Mouse (Mus musculus) CH12.LX (cell line): ENCODE data around the gene Ssr1. TPM values are rescaled to one million over a fixed set of nuclear protein-coding genes. Genes with fewer than 3 reads are reported as not detected.

Source experiments
- DNase-seq: peaks from one replicate; pipeline ENCODE4 v3.0.0-alpha.2; 2013; ENCODE audit errors: extremely low read depth
- H3K27ac ChIP-seq: 2 replicates; pipeline ENCODE4 v1.5.1; 2012; ENCODE audit warnings: low read depth, mild to moderate bottlenecking, control low read depth, moderate library complexity; ENCODE audit not compliant: insufficient read depth
- H3K27me3 ChIP-seq: replicated peaks from 2 replicates; pipeline ENCODE3; 2012; ENCODE audit warnings: inconsistent platforms
- H3K36me3 ChIP-seq, 2 experiments: replicated peaks in 1 of 2; 2 replicates each; pipeline versions ENCODE3 to v1.6.1; 2012; ENCODE audit warnings: inconsistent platforms in 1 of 2, low read length in 1 of 2, mild to moderate bottlenecking in 1 of 2, mixed read lengths in 1 of 2, moderate library complexity in 1 of 2; ENCODE audit not compliant: control insufficient read depth in 1 of 2, insufficient read depth in 1 of 2
- H3K4me1 ChIP-seq, 2 experiments: 2 replicates each; pipeline ENCODE4 v1.6.1; 2012; ENCODE audit warnings: inconsistent platforms in 1 of 2, moderate library complexity in 1 of 2; ENCODE audit not compliant: insufficient read depth in 2 of 2, control insufficient read depth in 1 of 2
- H3K4me2 ChIP-seq: 2 replicates; pipeline ENCODE4 v1.6.1; 2012; ENCODE audit warnings: low read depth, mild to moderate bottlenecking, control low read depth; ENCODE audit not compliant: poor library complexity, insufficient read depth, severe bottlenecking
- H3K4me3 ChIP-seq, 3 experiments: fragments of 150-350 bp in 1 of 3; sonication (generic) in 1 of 3; replicated peaks in 1 of 3; 2 replicates each; pipeline versions ENCODE3 to v1.5.1; 2011 to 2012; ENCODE audit warnings: low read depth in 2 of 3, low read length in 2 of 3, mild to moderate bottlenecking in 2 of 3, moderate library complexity in 2 of 3, control low read depth in 1 of 3, improper control_type of control experiment in 1 of 3, inconsistent platforms in 1 of 3, mixed read lengths in 1 of 3; ENCODE audit not compliant: poor library complexity in 1 of 3
- H3K79me2 ChIP-seq: replicated peaks from 2 replicates; pipeline ENCODE4 v1.6.1; 2012; ENCODE audit warnings: mild to moderate bottlenecking, moderate library complexity; ENCODE audit not compliant: control insufficient read depth, poor library complexity, insufficient read depth, severe bottlenecking; ENCODE audit errors: extremely low read depth
- H3K9ac ChIP-seq: 2 replicates; pipeline ENCODE4 v1.6.1; 2012; ENCODE audit warnings: low read depth, mild to moderate bottlenecking, control low read depth, moderate library complexity; ENCODE audit not compliant: insufficient read depth
- H3K9me3 ChIP-seq: replicated peaks from 2 replicates; pipeline ENCODE3; 2012; ENCODE audit warnings: low read length, inconsistent platforms, mixed read lengths
- BHLHE40 ChIP-seq: IDR thresholded peaks from 2 replicates; pipeline ENCODE4 v1.6.1; 2011; ENCODE audit warnings: mild to moderate bottlenecking, low read depth, low read length, improper control_type of control experiment
- CHD2 ChIP-seq: IDR thresholded peaks from 2 replicates; pipeline ENCODE4 v1.6.1; 2011; ENCODE audit warnings: low read length, improper control_type of control experiment
- E2F4 ChIP-seq: IDR thresholded peaks from 2 replicates; pipeline ENCODE4 v1.6.1; 2011; ENCODE audit warnings: low read depth, low read length, improper control_type of control experiment; ENCODE audit not compliant: insufficient replicate concordance
- ELF1 ChIP-seq: IDR thresholded peaks from 2 replicates; pipeline ENCODE4 v1.6.1; 2014; ENCODE audit warnings: low read depth, mild to moderate bottlenecking, inconsistent platforms, low read length, improper control_type of control experiment
- EP300 ChIP-seq: IDR thresholded peaks from 2 replicates; pipeline ENCODE4 v1.6.1; 2011; ENCODE audit warnings: low read length, improper control_type of control experiment
- ETS1 ChIP-seq: conservative IDR thresholded peaks from 2 replicates; pipeline ENCODE4 v1.6.1; 2012; ENCODE audit warnings: low read depth, mild to moderate bottlenecking, inconsistent platforms, low read length, improper control_type of control experiment, moderate library complexity
- GABPA ChIP-seq: IDR thresholded peaks from 2 replicates; pipeline ENCODE4 v1.6.1; 2012; ENCODE audit warnings: low read depth, low read length, improper control_type of control experiment, inconsistent platforms; ENCODE audit not compliant: insufficient replicate concordance
- HCFC1 ChIP-seq: IDR thresholded peaks from 2 replicates; pipeline ENCODE4 v1.6.1; 2012; ENCODE audit warnings: low read depth, mild to moderate bottlenecking, inconsistent platforms, low read length, improper control_type of control experiment
- IRF4 ChIP-seq: IDR thresholded peaks from 2 replicates; pipeline ENCODE4 v1.6.1; 2014; ENCODE audit warnings: low read depth, mild to moderate bottlenecking, inconsistent platforms, low read length, improper control_type of control experiment
- JUN ChIP-seq: IDR thresholded peaks from 2 replicates; pipeline ENCODE4 v1.6.1; 2011; ENCODE audit warnings: low read depth, mild to moderate bottlenecking, low read length, improper control_type of control experiment, moderate library complexity; ENCODE audit not compliant: insufficient read depth
- MAFK ChIP-seq: IDR thresholded peaks from 2 replicates; pipeline ENCODE4 v1.6.1; 2011; ENCODE audit warnings: low read length, improper control_type of control experiment; ENCODE audit not compliant: insufficient replicate concordance
- MAX ChIP-seq: IDR thresholded peaks from 2 replicates; pipeline ENCODE4 v1.6.1; 2011; ENCODE audit warnings: low read length, improper control_type of control experiment
- MAZ ChIP-seq: IDR thresholded peaks from 2 replicates; pipeline ENCODE4 v1.6.1; 2012; ENCODE audit warnings: low read depth, mild to moderate bottlenecking, inconsistent platforms, low read length, improper control_type of control experiment, moderate library complexity
- MEF2A ChIP-seq: IDR thresholded peaks from 2 replicates; pipeline ENCODE4 v1.6.1; 2014; ENCODE audit warnings: low read depth, mild to moderate bottlenecking, inconsistent platforms, low read length, improper control_type of control experiment, borderline replicate concordance
- MXI1 ChIP-seq: IDR thresholded peaks from 2 replicates; pipeline ENCODE4 v1.6.1; 2011; ENCODE audit warnings: mild to moderate bottlenecking, low read depth, low read length, improper control_type of control experiment
- NELFE ChIP-seq: IDR thresholded peaks from 2 replicates; pipeline ENCODE4 v1.6.1; 2011; ENCODE audit warnings: low read depth, low read length, improper control_type of control experiment
- NRF1 ChIP-seq: IDR thresholded peaks from 2 replicates; pipeline ENCODE4 v1.6.1; 2014; ENCODE audit warnings: low read depth, mild to moderate bottlenecking, inconsistent platforms, low read length, improper control_type of control experiment, moderate library complexity
- PAX5 ChIP-seq: IDR thresholded peaks from 2 replicates; pipeline ENCODE4 v1.6.1; 2012; ENCODE audit warnings: low read length, inconsistent platforms, mixed read lengths
- POLR2A ChIP-seq: IDR thresholded peaks from 2 replicates; pipeline ENCODE4 v1.6.1; 2011; ENCODE audit warnings: low read depth, mild to moderate bottlenecking, improper control_type of control experiment, low read length
- RAD21 ChIP-seq: IDR thresholded peaks from 2 replicates; pipeline ENCODE4 v1.6.1; 2011; ENCODE audit warnings: low read depth, mild to moderate bottlenecking, low read length, improper control_type of control experiment, moderate library complexity
- RCOR1 ChIP-seq: conservative IDR thresholded peaks from 2 replicates; pipeline ENCODE4 v1.6.1; 2012; ENCODE audit warnings: low read depth, mild to moderate bottlenecking, inconsistent platforms, low read length, improper control_type of control experiment
- SIN3A ChIP-seq: IDR thresholded peaks from 2 replicates; pipeline ENCODE4 v1.6.1; 2012; ENCODE audit warnings: low read length, improper control_type of control experiment, inconsistent platforms
- TBP ChIP-seq: conservative IDR thresholded peaks from 2 replicates; pipeline ENCODE4 v1.6.1; 2011; ENCODE audit warnings: low read depth, low read length, improper control_type of control experiment
- TCF12 ChIP-seq: IDR thresholded peaks from 2 replicates; pipeline ENCODE4 v1.6.1; 2014; ENCODE audit warnings: low read depth, mild to moderate bottlenecking, inconsistent platforms, low read length, improper control_type of control experiment
- UBTF ChIP-seq: IDR thresholded peaks from 2 replicates; pipeline ENCODE4 v1.6.1; 2012; ENCODE audit warnings: low read depth, mild to moderate bottlenecking, inconsistent platforms, low read length, improper control_type of control experiment, moderate library complexity
- USF1 ChIP-seq: IDR thresholded peaks from 2 replicates; pipeline ENCODE4 v1.6.1; 2014; ENCODE audit warnings: low read depth, mild to moderate bottlenecking, inconsistent platforms, low read length, improper control_type of control experiment
- USF2 ChIP-seq: conservative IDR thresholded peaks from 2 replicates; pipeline ENCODE4 v1.6.1; 2011; ENCODE audit warnings: low read depth, low read length, improper control_type of control experiment
- ZC3H11A ChIP-seq: IDR thresholded peaks from 2 replicates; pipeline ENCODE4 v1.6.1; 2012; ENCODE audit warnings: low read depth, mild to moderate bottlenecking, inconsistent platforms, low read length, improper control_type of control experiment
- ZKSCAN1 ChIP-seq: IDR thresholded peaks from 2 replicates; pipeline ENCODE4 v1.6.1; 2012; ENCODE audit warnings: low read depth, inconsistent platforms, low read length, improper control_type of control experiment, borderline replicate concordance
- ZMIZ1 ChIP-seq: IDR thresholded peaks from 2 replicates; pipeline ENCODE4 v1.6.1; 2012; ENCODE audit warnings: low read depth, mild to moderate bottlenecking, inconsistent platforms, low read length, improper control_type of control experiment
- dilution Hi-C: fragments of 300-500 bp; cut with MboI; formaldehyde crosslinking; loops from 2 replicates; pipeline ENCODE4 v1.14.3; 2020; ENCODE audit warnings: low sequenced_read_pairs; ENCODE audit not compliant: extremely low pct_unique_long_range_greater_than_20kb, extremely low pct_ligation_motif_present
- in situ Hi-C: fragments of 300-500 bp; cut with MboI; formaldehyde crosslinking; loops from 3 replicates; pipeline ENCODE4 v1.14.3; 2019; ENCODE audit warnings: low sequenced_read_pairs, low pct_ligation_motif_present, low pct_unique_long_range_greater_than_20kb, mixed read lengths
- polyA plus RNA-seq: library from polyadenylated mRNA; unstranded; fragments of >175 nt; gene quantifications from 2 replicates; pipeline ENCODE4 v1.2.1, GENCODE M21; 2012; ENCODE audit warnings: low read depth; ENCODE audit not compliant: insufficient read length
- total RNA-seq, 2 experiments: library from RNA; depleted of rRNA; stranded (reverse); fragments of 300-350 nt in 1 of 2; fragments of >200 nt in 1 of 2; gene quantifications; 2 replicates each; pipeline ENCODE4 v1.2.3; 2012 to 2014

The Ssr1 gene
- total and polyA plus RNA-seq, 3 experiments: 67.1 to 167 (median 145) TPM

GRCm38 (mm10) chr13:37966256-37967051, 27.6 kb downstream of the Ssr1 start:
- in situ Hi-C loops: loop anchor here (25.0 kb wide), 1 partner anchor 429 kb away; no protein-coding TSS in a partner anchor
- dilution Hi-C loops: no loop called here
- Histone ChIP-seq H3K4me2 (peak overlapping the region; percentile 96), H3K36me3 (peaks cover 3 to 12% of the 10 kb centered on the region in 2 experiments), H3K4me1 (peaks cover 18 to 59% of the 10 kb centered on the region in 2 experiments), H3K9me3 (no peaks in the 10 kb centered on the region), H3K27me3 (no peaks in the 10 kb centered on the region), H3K4me3 (peak overlapping the region; percentile 5 to 51 (median 32)), H3K27ac (peak overlapping the region; percentile 96), H3K79me2 (no peaks in the 10 kb centered on the region), H3K9ac (peak overlapping the region; percentile 43)
- peak; percentile 49 for TF ChIP-seq ELF1
- peak; percentile 85 for TF ChIP-seq IRF4
- peak; percentile 89 for TF ChIP-seq MEF2A
- TF ChIP-seq MAFK: 0 out of 2 replicates have a peak, but pooled peaks have one; percentile 8
- no peak for TF ChIP-seq UBTF
- no peak for TF ChIP-seq E2F4
- TF ChIP-seq BHLHE40: peak; percentile 81
- peak; percentile 96 for TF ChIP-seq TCF12
- TF ChIP-seq USF2: no peak
- no peak; the same call in 1 of the 2 replicates for TF ChIP-seq NRF1
- TF ChIP-seq USF1: no peak
- TF ChIP-seq POLR2A: peak; percentile 46
- peak; percentile 22; the same call in 1 of the 2 replicates for TF ChIP-seq MXI1
- no peak for TF ChIP-seq RAD21
- TF ChIP-seq MAZ: peak; percentile 82
- TF ChIP-seq TBP: peak; percentile 79; the same call in 1 of the 2 replicates
- peak; percentile 90 for TF ChIP-seq SIN3A
- TF ChIP-seq NELFE: peak; percentile 46; the same call in 1 of the 2 replicates
- peak; percentile 38; the same call in 1 of the 2 replicates for TF ChIP-seq JUN
- no peak for TF ChIP-seq ZMIZ1
- no peak for TF ChIP-seq PAX5
- TF ChIP-seq ETS1: peak; percentile 96
- no peak for TF ChIP-seq ZKSCAN1
- TF ChIP-seq HCFC1: peak; percentile 44
- TF ChIP-seq EP300: peak; percentile 50; the same call in 1 of the 2 replicates
- TF ChIP-seq CHD2: peak; percentile 85
- TF ChIP-seq MAX: peak; percentile 22; the same call in 1 of the 2 replicates
- TF ChIP-seq GABPA: no peak
- TF ChIP-seq ZC3H11A: no peak
- no peak; the same call in none of the 2 replicates for TF ChIP-seq RCOR1
- peak; percentile 96 for DNase-seq
